Mouse (Mus musculus) heart, postnatal 25 days (tissue): ENCODE results near the gene Txn2. TPM values are rescaled to one million over a fixed set of nuclear protein-coding genes. Genes with fewer than 3 reads are reported as not detected.

Source experiments
- DNase-seq: peaks from one replicate; pipeline ENCODE4 v3.0.0; 2022; ENCODE audit warnings: low spot score
- intact Hi-C: fragments of 180-260 bp; cut with DNase I; formaldehyde crosslinking; loops from one replicate; pipeline ENCODE4 v1.15.1; 2025
- total RNA-seq, 2 experiments: library from RNA; stranded (reverse); gene quantifications; 2 replicates each; pipeline ENCODE4 v1.2.3; 2021

Gene Txn2
- total RNA-seq, result 100 to 1,000 TPM; 278 to 282 TPM

GRCm38 (mm10) chr15:77928673-77929331 is at the start of gene Txn2:
Gene Txn2 (minus strand): TSS chr15:77929006.
- peak; percentile 97 for DNase-seq
- intact Hi-C loops, result no loop called here

GRCm38 (mm10) chr15:77977663-77978062 is 48.9 kb upstream of the Txn2 start:
- intact Hi-C loops, result no loop called here
- no peak for DNase-seq

GRCm38 (mm10) chr15:77974165-77974841 is 45.5 kb upstream of the Txn2 start:
- no peak for DNase-seq
- intact Hi-C loops, result no loop called here

GRCm38 (mm10) chr15:77970470-77971292 is 41.9 kb upstream of the Txn2 start, which contains the start of gene Eif3d:
Gene Eif3d (minus strand): TSS chr15:77970813.
- intact Hi-C loops, result loop anchor here (2.0 kb wide), 1 partner anchor 36 kb away; no protein-coding TSS in a partner anchor
- peak; percentile 93 for DNase-seq

- no peak for DNase-seq
- intact Hi-C loops, result loop anchor here (2.0 kb wide), 1 partner anchor 35 kb away; no protein-coding TSS in a partner anchor
Measured at GRCm38 (mm10) chr15:77969940-77970469, 41.2 kb upstream of the Txn2 start.

- intact Hi-C loops, result no loop called here
- no peak for DNase-seq
Measured at GRCm38 (mm10) chr15:77965117-77965528, 36.3 kb upstream of the Txn2 start.

- intact Hi-C loops, result no loop called here
- no peak for DNase-seq
Measured at GRCm38 (mm10) chr15:77962447-77962846, 33.6 kb upstream of the Txn2 start.

GRCm38 (mm10) chr15:77960693-77961092 is 31.9 kb upstream of the Txn2 start:
- intact Hi-C loops, result no loop called here
- no peak for DNase-seq

- no peak for DNase-seq
- intact Hi-C loops, result no loop called here
Measured at GRCm38 (mm10) chr15:77958071-77958470, 29.3 kb upstream of the Txn2 start.

- DNase-seq, result no peak
- intact Hi-C loops, result no loop called here
Measured at GRCm38 (mm10) chr15:77957625-77958024, 28.8 kb upstream of the Txn2 start.

GRCm38 (mm10) chr15:77956404-77956901 is 27.6 kb upstream of the Txn2 start, which contains the start of gene Foxred2:
Gene Foxred2 (minus strand): TSS chr15:77956722.
- peak; percentile 60 for DNase-seq
- intact Hi-C loops, result no loop called here

- DNase-seq, result no peak
Measured at GRCm38 (mm10) chr15:77955440-77956403, 26.9 kb upstream of the Txn2 start.

GRCm38 (mm10) chr15:77954362-77954761 is 25.6 kb upstream of the Txn2 start:
- intact Hi-C loops, result no loop called here
- no peak for DNase-seq

More at GRCm38 (mm10) chr15:77955440-77956403, 26.9 kb upstream of the Txn2 start:
- intact Hi-C loops, result no loop called here

- intact Hi-C loops, result no loop called here
- DNase-seq, result no peak
Measured at GRCm38 (mm10) chr15:77952921-77953320, 24.1 kb upstream of the Txn2 start.

- intact Hi-C loops, result no loop called here
- no peak for DNase-seq
Measured at GRCm38 (mm10) chr15:77949061-77949460, 20.3 kb upstream of the Txn2 start.

- peak; percentile 19 for DNase-seq
- intact Hi-C loops, result no loop called here
Measured at GRCm38 (mm10) chr15:77945711-77946110, 16.9 kb upstream of the Txn2 start.

- DNase-seq, result no peak
- intact Hi-C loops, result no loop called here
Measured at GRCm38 (mm10) chr15:77941563-77941962, 12.8 kb upstream of the Txn2 start.

- intact Hi-C loops, result no loop called here
- no peak for DNase-seq
Measured at GRCm38 (mm10) chr15:77938516-77938915, 9.7 kb upstream of the Txn2 start.
